Mouse (Mus musculus) stomach, postnatal 0 days (tissue): ENCODE measurements around the gene Dhdh. TPM values are rescaled to one million over a fixed set of nuclear protein-coding genes. Genes with fewer than 3 reads are reported as not detected.
"Not testable (repeated sequence)": the region's sequence is repeated elsewhere in the genome, so short reads cannot be mapped to it uniquely, and the experiment has no call there.

Experiments
- ATAC-seq: fragments of 200-750 bp; cut with Nextera tagmentation; 2 replicates; pipeline ENCODE4 v1.8.0; 2017; ENCODE audit not compliant: low FRiP score, low TSS enrichment
- DNase-seq: peaks from one replicate; pipeline ENCODE4 v3.0.0-alpha.2; 2016; ENCODE audit warnings: low spot score
- H3K27ac ChIP-seq: fragments of 300-500 bp; sonication (generic); replicated peaks from 2 replicates; pipeline ENCODE4 v1.5.1; 2014; ENCODE audit warnings: mild to moderate bottlenecking, control low read depth
- H3K27me3 ChIP-seq: fragments of 300-500 bp; sonication (generic); 2 replicates; pipeline ENCODE4 v1.6.1; 2014; ENCODE audit warnings: low read length; ENCODE audit not compliant: control insufficient read depth, insufficient read depth
- H3K36me3 ChIP-seq: fragments of 300-500 bp; sonication (generic); 2 replicates; pipeline ENCODE4 v1.6.1; 2014; ENCODE audit warnings: low read length, mixed read lengths; ENCODE audit not compliant: control insufficient read depth, insufficient read depth
- H3K4me1 ChIP-seq: fragments of 300-500 bp; sonication (generic); replicated peaks from 2 replicates; pipeline ENCODE4 v1.6.1; 2014; ENCODE audit warnings: antibody characterized with exemption; ENCODE audit not compliant: control insufficient read depth, insufficient read depth
- H3K4me2 ChIP-seq: fragments of 300-500 bp; sonication (generic); replicated peaks from 2 replicates; pipeline ENCODE4 v1.6.1; 2014; ENCODE audit warnings: low read depth, mild to moderate bottlenecking, control low read depth, moderate library complexity
- H3K4me3 ChIP-seq: fragments of 300-500 bp; sonication (generic); 2 replicates; pipeline ENCODE4 v1.5.1; 2014; ENCODE audit warnings: low read depth, low read length, control low read depth
- H3K9ac ChIP-seq: fragments of 300-500 bp; sonication (generic); 2 replicates; pipeline ENCODE4 v1.6.1; 2014; ENCODE audit warnings: mild to moderate bottlenecking, low read length, control low read depth, mixed read lengths
- H3K9me3 ChIP-seq: fragments of 300-500 bp; sonication (generic); 2 replicates; pipeline ENCODE4 v1.6.1; 2016; ENCODE audit warnings: low read length; ENCODE audit not compliant: control insufficient read depth
- CTCF ChIP-seq: IDR thresholded peaks from 2 replicates; pipeline ENCODE4 v1.5.1; 2016; ENCODE audit warnings: antibody characterized with exemption, low read depth, mild to moderate bottlenecking, moderate library complexity
- EP300 ChIP-seq: optimal IDR thresholded peaks from 2 replicates; pipeline ENCODE3; 2016; ENCODE audit warnings: antibody characterized with exemption
- WGBS: fragments of 180-500 bp; shearing (Covaris S2); extraction: QIAGEN DNeasy Blood & Tissue Kit; methylation state at CpG from one replicate; pipeline ENCODE4 v1.1.7; 2014; 5-methylcytosine and 5-hydroxymethylcytosine counted together
- polyA plus RNA-seq: library from polyadenylated mRNA; unstranded; fragments of >200 nt; fragmentation: Nextera tagmentation; extraction: Ambion mirVana; gene quantifications from 2 replicates; pipeline ENCODE4 v1.2.1, GENCODE M21; 2015

Gene Dhdh
- polyA plus RNA-seq, 1 experiment from 2014 or later, result 1.1 TPM

- no peaks in the 10 kb centered on the region for H3K4me1 ChIP-seq
- H3K27me3 ChIP-seq, result no peaks in the 10 kb centered on the region
- no peak overlapping the region for H3K4me3 ChIP-seq
- peaks cover 18% of the 10 kb centered on the region for H3K36me3 ChIP-seq
- ATAC-seq (peak; percentile 59), DNase-seq (peak; percentile 60)
- WGBS, result 37% methylated on average over 9 of the region's 9 CpGs
- H3K4me2 ChIP-seq, result 0 out of 2 replicates have a peak overlapping the region, but pooled peaks have one; percentile 15
- no peaks in the 10 kb centered on the region for H3K9me3 ChIP-seq
- 0 out of 2 replicates have a peak overlapping the region, but pooled peaks have one; percentile 31 for H3K27ac ChIP-seq
- H3K9ac ChIP-seq, result no peak overlapping the region
- TF ChIP-seq CTCF, result peak; percentile 31; the same call in 1 of the 2 replicates
- TF ChIP-seq EP300, result no peak
Measured at GRCm38 (mm10) chr7:45490822-45491221, 2.2 kb upstream of the Dhdh start.

GRCm38 (mm10) chr7:45489578-45489977 lies 973 bp upstream of the Dhdh start:
- WGBS, result 75% methylated on average over 7 of the region's 7 CpGs
- H3K9me3 ChIP-seq, result no peaks in the 10 kb centered on the region

GRCm38 (mm10) chr7:45487861-45488292 lies 728 bp downstream of the Dhdh start:
- TF ChIP-seq CTCF (no peak), EP300 (no peak)
- Histone ChIP-seq H3K4me3 (peak overlapping the region; percentile 43; the same call in 1 of the 2 replicates), H3K4me1 (no peaks in the 10 kb centered on the region), H3K27ac (peak overlapping the region; percentile 61), H3K36me3 (no peaks in the 10 kb centered on the region), H3K4me2 (peak overlapping the region; percentile 61; the same call in 1 of the 2 replicates), H3K9me3 (no peaks in the 10 kb centered on the region), H3K9ac (no peak overlapping the region), H3K27me3 (no peaks in the 10 kb centered on the region)
- no peak for DNase-seq
- 59% methylated on average over 11 of the region's 11 CpGs for WGBS
- ATAC-seq, result no peak

More at GRCm38 (mm10) chr7:45489578-45489977, 973 bp upstream of the Dhdh start:
- H3K4me3 ChIP-seq, result no peak overlapping the region
- TF ChIP-seq CTCF (no peak), EP300 (no peak)
- no peak for ATAC-seq
- H3K4me2 ChIP-seq, result no peak overlapping the region
- no peak for DNase-seq
- H3K27ac ChIP-seq, result no peak overlapping the region
- H3K9ac ChIP-seq, result no peak overlapping the region
- no peaks in the 10 kb centered on the region for H3K4me1 ChIP-seq
- no peaks in the 10 kb centered on the region for H3K27me3 ChIP-seq
- H3K36me3 ChIP-seq, result peaks cover 8% of the 10 kb centered on the region

- DNase-seq (no peak), ATAC-seq (no peak)
- Histone ChIP-seq H3K27me3 (no peaks in the 10 kb centered on the region), H3K4me3 (no peak within 1 kb of the TSS), H3K9me3 (no peaks in the 10 kb centered on the region), H3K9ac (no peak within 1 kb of the TSS), H3K36me3 (no peaks in the 10 kb centered on the region), H3K4me2 (no peak within 1 kb of the TSS), H3K27ac (no peak within 1 kb of the TSS), H3K4me1 (no peaks in the 10 kb centered on the region)
- TF ChIP-seq EP300 (no peak), CTCF (no peak)
- WGBS, result 75% methylated on average over 12 of the region's 12 CpGs
Measured at GRCm38 (mm10) chr7:45486761-45487415, 1.7 kb downstream of the Dhdh start, which contains the start of gene Gm45808. Gm45808 (minus strand) TSS chr7:45486811.

- Histone ChIP-seq H3K27me3 (no peaks in the 10 kb centered on the region), H3K4me2 (no peak overlapping the region), H3K27ac (no peak overlapping the region), H3K9me3 (no peaks in the 10 kb centered on the region), H3K36me3 (no peaks in the 10 kb centered on the region), H3K4me3 (no peak overlapping the region), H3K4me1 (no peaks in the 10 kb centered on the region), H3K9ac (no peak overlapping the region)
- 52% methylated on average over 7 of the region's 7 CpGs for WGBS
- ATAC-seq, result no peak
- no peak for DNase-seq
- TF ChIP-seq CTCF, result no peak
- no peak for TF ChIP-seq EP300
Measured at GRCm38 (mm10) chr7:45486158-45486557, 2.4 kb downstream of the Dhdh start.

GRCm38 (mm10) chr7:45484985-45485384 lies 3.6 kb downstream of the Dhdh start:
- not testable (repeated sequence) for H3K27ac ChIP-seq, H3K4me1 ChIP-seq, DNase-seq, H3K9me3 ChIP-seq, ATAC-seq, H3K27me3 ChIP-seq, H3K4me2 ChIP-seq, H3K9ac ChIP-seq, H3K4me3 ChIP-seq, H3K36me3 ChIP-seq
- 89% methylated on average over 5 of the region's 5 CpGs for WGBS
